Mouse (Mus musculus): ENCODE results near the gene Trio. TPM values are rescaled to one million over a fixed set of nuclear protein-coding genes. Genes with fewer than 3 reads are reported as not detected.

Gene Trio
- polyA plus RNA-seq (2014; fragmentation: Nextera tagmentation; extraction: Ambion mirVana) = 53.9 and 59.2 TPM in 2 replicates

DNA sequence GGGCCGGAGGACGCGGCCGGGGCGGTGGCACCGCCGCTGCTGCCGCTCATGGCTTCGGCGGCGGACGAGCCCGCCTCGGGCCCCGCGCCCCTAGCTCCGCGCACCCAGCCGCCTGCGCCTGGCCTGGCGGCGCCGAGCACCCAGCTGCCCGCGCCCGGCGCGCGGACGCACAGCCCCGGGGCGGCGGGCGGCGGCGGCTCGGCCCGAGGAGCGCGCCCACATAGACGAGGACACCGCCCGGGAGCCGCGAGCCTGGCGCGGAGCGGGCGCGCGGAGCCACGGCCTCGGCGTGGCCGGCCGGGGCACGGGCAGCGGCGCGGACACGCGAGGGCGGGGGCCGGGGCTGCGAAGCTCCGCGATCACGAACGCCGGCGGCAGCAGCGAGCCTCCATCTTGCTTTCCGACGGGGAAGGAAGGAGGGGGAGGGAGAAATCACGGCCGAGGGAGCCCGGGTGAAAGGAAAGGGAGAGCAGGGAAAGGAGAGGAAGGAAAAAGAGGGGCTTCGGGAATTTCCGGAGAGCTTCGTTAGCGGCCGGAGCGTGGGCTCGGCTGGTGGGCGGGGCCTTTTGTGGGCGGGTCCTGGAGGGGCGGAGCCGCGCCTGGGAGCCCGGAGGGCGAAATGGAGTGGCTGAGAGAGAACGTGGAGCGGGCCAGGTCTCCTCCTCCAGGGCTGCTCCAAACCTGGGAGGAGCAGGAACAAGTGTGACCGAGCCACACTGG is at the start of gene Trio:
Gene Trio (minus strand): TSS at position 402 of the 720 bp plus-strand sequence.
- WGBS = under 1% methylated on average over 82 of the region's 94 CpGs
- H3K27ac ChIP-seq = peak within 1 kb of the TSS; percentile 99

GRCm38 (mm10) chr15:28074416-28074970 is 48.8 kb upstream of the Trio start:
- ATAC-seq (ENCODE audit: low FRiP score) = no peak
- 85% methylated on average over 4 of the region's 4 CpGs for WGBS
- H3K9ac ChIP-seq = no peak overlapping the region
- H3K27ac ChIP-seq = no peak overlapping the region
- DNase-seq (ENCODE audit: low spot score) = no peak
- H3K4me1 ChIP-seq (replicated peaks; ENCODE audit: control insufficient read depth, insufficient read depth, low read length) = no peaks in the 10 kb centered on the region
- H3K27me3 ChIP-seq (ENCODE audit: control insufficient read depth, insufficient read depth, low read length) = no peaks in the 10 kb centered on the region
- H3K9me3 ChIP-seq (ENCODE audit: control insufficient read depth, low read length) = no peaks in the 10 kb centered on the region
- H3K4me3 ChIP-seq (replicated peaks; ENCODE audit: low read length) = no peak overlapping the region
- no peak overlapping the region for H3K4me2 ChIP-seq (replicated peaks)
- H3K36me3 ChIP-seq (replicated peaks; ENCODE audit: control insufficient read depth, insufficient read depth) = no peaks in the 10 kb centered on the region

More for the DNA sequence above, at the start of gene Trio:
- Histone ChIP-seq H3K36me3 (replicated peaks; ENCODE audit: control insufficient read depth, insufficient read depth) (no peaks in the 10 kb centered on the region), H3K4me3 (replicated peaks; ENCODE audit: low read length) (peak within 1 kb of the TSS; percentile 95), H3K27me3 (ENCODE audit: control insufficient read depth, insufficient read depth, low read length) (no peaks in the 10 kb centered on the region), H3K4me2 (replicated peaks) (peak within 1 kb of the TSS; percentile 58), H3K9ac (peak within 1 kb of the TSS; percentile 99), H3K9me3 (ENCODE audit: control insufficient read depth, low read length) (no peaks in the 10 kb centered on the region), H3K4me1 (replicated peaks; ENCODE audit: control insufficient read depth, insufficient read depth, low read length) (peaks cover 42% of the 10 kb centered on the region)
- peak; percentile 94 for ATAC-seq (ENCODE audit: low FRiP score)
- DNase-seq (ENCODE audit: low spot score) = peak; percentile 98

DNA sequence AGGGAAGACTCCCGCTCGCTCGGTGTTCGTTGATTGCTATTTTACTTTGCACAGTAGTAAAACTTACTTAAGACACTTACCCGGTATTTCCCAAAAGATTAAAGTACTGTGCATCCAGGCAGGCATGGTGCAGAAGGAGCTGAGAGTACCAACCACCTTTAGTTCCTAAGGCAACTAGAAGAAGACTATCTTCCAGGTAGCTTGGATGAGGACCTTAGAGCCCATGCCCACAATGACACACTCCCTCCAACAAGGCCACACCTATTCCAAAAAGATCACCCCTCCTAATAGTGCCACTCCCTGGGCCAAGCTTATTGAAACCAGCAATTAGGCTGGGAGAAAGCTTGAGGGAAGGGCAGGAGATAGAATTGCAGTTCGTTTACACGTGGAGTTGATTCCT is 46.0 kb upstream of the Trio start:
- no peaks in the 10 kb centered on the region for H3K4me1 ChIP-seq (replicated peaks; ENCODE audit: control insufficient read depth, insufficient read depth, low read length)
- no peaks in the 10 kb centered on the region for H3K36me3 ChIP-seq (replicated peaks; ENCODE audit: control insufficient read depth, insufficient read depth)
- DNase-seq (ENCODE audit: low spot score) = no peak
- H3K4me2 ChIP-seq (replicated peaks) = no peak overlapping the region
- no peaks in the 10 kb centered on the region for H3K9me3 ChIP-seq (ENCODE audit: control insufficient read depth, low read length)
- no peaks in the 10 kb centered on the region for H3K27me3 ChIP-seq (ENCODE audit: control insufficient read depth, insufficient read depth, low read length)
- H3K9ac ChIP-seq = no peak overlapping the region
- H3K4me3 ChIP-seq (replicated peaks; ENCODE audit: low read length) = no peak overlapping the region
- no peak overlapping the region for H3K27ac ChIP-seq
- ATAC-seq (ENCODE audit: low FRiP score) = no peak
- WGBS = 32% methylated on average over 7 of the region's 7 CpGs

- no peaks in the 10 kb centered on the region for H3K4me1 ChIP-seq (replicated peaks; ENCODE audit: control insufficient read depth, insufficient read depth, low read length)
- H3K4me2 ChIP-seq (replicated peaks) = peak overlapping the region; percentile 21
- 2% methylated on average over 12 of the region's 12 CpGs for whole genome bisulfite sequencing
- no peaks in the 10 kb centered on the region for H3K9me3 ChIP-seq (ENCODE audit: control insufficient read depth, low read length)
- ATAC-seq (ENCODE audit: low FRiP score) (no peak), DNase-seq (ENCODE audit: low spot score) (no peak)
- H3K36me3 ChIP-seq (replicated peaks; ENCODE audit: control insufficient read depth, insufficient read depth) = no peaks in the 10 kb centered on the region
- no peak overlapping the region for H3K4me3 ChIP-seq (replicated peaks; ENCODE audit: low read length)
- H3K27me3 ChIP-seq (ENCODE audit: control insufficient read depth, insufficient read depth, low read length) = no peaks in the 10 kb centered on the region
- no peak overlapping the region for H3K9ac ChIP-seq
- H3K27ac ChIP-seq = no peak overlapping the region
Observed at GRCm38 (mm10) chr15:28070771-28071419, 45.2 kb upstream of the Trio start.

GRCm38 (mm10) chr15:28070221-28070620 is 44.6 kb upstream of the Trio start:
- no peaks in the 10 kb centered on the region for H3K27me3 ChIP-seq (ENCODE audit: control insufficient read depth, insufficient read depth, low read length)
- no peak overlapping the region for H3K9ac ChIP-seq
- 62% methylated on average over 5 of the region's 5 CpGs for WGBS
- H3K9me3 ChIP-seq (ENCODE audit: control insufficient read depth, low read length) = no peaks in the 10 kb centered on the region
- H3K4me3 ChIP-seq (replicated peaks; ENCODE audit: low read length) = no peak overlapping the region
- H3K4me2 ChIP-seq (replicated peaks) = no peak overlapping the region
- ATAC-seq (ENCODE audit: low FRiP score) = no peak
- H3K4me1 ChIP-seq (replicated peaks; ENCODE audit: control insufficient read depth, insufficient read depth, low read length) = no peaks in the 10 kb centered on the region
- H3K36me3 ChIP-seq (replicated peaks; ENCODE audit: control insufficient read depth, insufficient read depth) = no peaks in the 10 kb centered on the region
- DNase-seq (ENCODE audit: low spot score) = no peak
- H3K27ac ChIP-seq = no peak overlapping the region

- H3K4me1 ChIP-seq (replicated peaks; ENCODE audit: control insufficient read depth, insufficient read depth, low read length) = no peaks in the 10 kb centered on the region
- no peak overlapping the region for H3K4me3 ChIP-seq (replicated peaks; ENCODE audit: low read length)
- H3K27ac ChIP-seq = no peak overlapping the region
- no peaks in the 10 kb centered on the region; the same call in 1 of the 2 replicates for H3K9me3 ChIP-seq (ENCODE audit: control insufficient read depth, low read length)
- no peak overlapping the region for H3K9ac ChIP-seq
- DNase-seq (ENCODE audit: low spot score) (no peak), ATAC-seq (ENCODE audit: low FRiP score) (no peak)
- H3K27me3 ChIP-seq (ENCODE audit: control insufficient read depth, insufficient read depth, low read length) = no peaks in the 10 kb centered on the region
- H3K4me2 ChIP-seq (replicated peaks) = no peak overlapping the region
- no peaks in the 10 kb centered on the region for H3K36me3 ChIP-seq (replicated peaks; ENCODE audit: control insufficient read depth, insufficient read depth)
Observed at GRCm38 (mm10) chr15:28067373-28067772, 41.7 kb upstream of the Trio start.

DNA sequence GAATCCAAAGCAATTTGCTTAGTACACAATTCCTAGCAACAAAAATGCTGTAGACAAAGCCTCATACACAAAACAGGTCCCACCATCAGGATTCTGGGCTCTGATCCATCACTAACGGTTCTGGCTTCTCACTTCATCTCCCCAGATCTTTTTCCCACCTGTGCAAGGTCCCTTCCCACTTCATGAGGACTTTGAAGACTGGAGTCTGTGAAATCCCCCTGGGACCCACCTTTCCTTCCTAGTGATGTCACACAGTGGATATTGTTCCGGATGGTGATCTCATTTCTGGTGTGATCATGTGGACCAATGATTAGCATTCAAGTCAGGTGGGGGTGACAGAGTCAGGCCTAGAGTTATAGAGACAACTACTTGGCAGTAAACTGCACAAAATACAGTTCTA is 40.8 kb upstream of the Trio start:
- Histone ChIP-seq H3K4me2 (replicated peaks) (no peak overlapping the region), H3K36me3 (replicated peaks; ENCODE audit: control insufficient read depth, insufficient read depth) (no peaks in the 10 kb centered on the region), H3K27ac (no peak overlapping the region), H3K9ac (no peak overlapping the region), H3K27me3 (ENCODE audit: control insufficient read depth, insufficient read depth, low read length) (no peaks in the 10 kb centered on the region), H3K4me3 (replicated peaks; ENCODE audit: low read length) (no peak overlapping the region), H3K9me3 (ENCODE audit: control insufficient read depth, low read length) (no peaks in the 10 kb centered on the region; the same call in 1 of the 2 replicates), H3K4me1 (replicated peaks; ENCODE audit: control insufficient read depth, insufficient read depth, low read length) (no peaks in the 10 kb centered on the region)
- WGBS = 87% methylated on average over 2 of the region's 2 CpGs
- DNase-seq (ENCODE audit: low spot score) = no peak
- no peak for ATAC-seq (ENCODE audit: low FRiP score)

- DNase-seq (ENCODE audit: low spot score) (no peak), ATAC-seq (ENCODE audit: low FRiP score) (no peak)
- Histone ChIP-seq H3K36me3 (replicated peaks; ENCODE audit: control insufficient read depth, insufficient read depth) (no peaks in the 10 kb centered on the region), H3K4me3 (replicated peaks; ENCODE audit: low read length) (no peak overlapping the region), H3K27me3 (ENCODE audit: control insufficient read depth, insufficient read depth, low read length) (no peaks in the 10 kb centered on the region), H3K9ac (no peak overlapping the region), H3K4me2 (replicated peaks) (no peak overlapping the region), H3K4me1 (replicated peaks; ENCODE audit: control insufficient read depth, insufficient read depth, low read length) (no peaks in the 10 kb centered on the region), H3K9me3 (ENCODE audit: control insufficient read depth, low read length) (no peaks in the 10 kb centered on the region; the same call in 1 of the 2 replicates), H3K27ac (no peak overlapping the region)
- whole genome bisulfite sequencing = 48% methylated on average over 5 of the region's 5 CpGs
Observed at GRCm38 (mm10) chr15:28065572-28065971, 39.9 kb upstream of the Trio start.

DNA sequence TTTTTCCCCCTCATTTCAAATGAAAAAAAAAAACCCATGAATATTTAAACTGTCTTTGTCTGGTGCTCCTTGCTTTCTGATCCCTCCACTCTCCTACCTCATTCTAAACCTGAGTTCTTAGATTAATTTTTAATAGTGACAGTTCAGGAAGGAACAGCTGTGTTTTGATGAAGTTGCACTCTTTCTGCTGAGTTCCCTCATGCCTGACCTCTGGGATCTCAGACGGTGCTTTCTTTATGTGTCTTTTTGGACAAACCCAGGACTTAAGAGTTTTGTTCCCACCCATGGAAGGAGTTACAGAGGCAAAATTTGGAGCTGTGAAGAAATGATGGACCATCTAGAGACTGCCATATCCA is 39.1 kb upstream of the Trio start:
- Histone ChIP-seq H3K4me1 (replicated peaks; ENCODE audit: control insufficient read depth, insufficient read depth, low read length) (no peaks in the 10 kb centered on the region), H3K4me2 (replicated peaks) (no peak overlapping the region), H3K27ac (no peak overlapping the region), H3K27me3 (ENCODE audit: control insufficient read depth, insufficient read depth, low read length) (no peaks in the 10 kb centered on the region), H3K9me3 (ENCODE audit: control insufficient read depth, low read length) (no peaks in the 10 kb centered on the region; the same call in 1 of the 2 replicates), H3K4me3 (replicated peaks; ENCODE audit: low read length) (no peak overlapping the region), H3K9ac (no peak overlapping the region), H3K36me3 (replicated peaks; ENCODE audit: control insufficient read depth, insufficient read depth) (no peaks in the 10 kb centered on the region)
- 22% methylated on average over 1 of the region's 1 CpGs for WGBS
- DNase-seq (ENCODE audit: low spot score) (no peak), ATAC-seq (ENCODE audit: low FRiP score) (no peak)
